Mouse (Mus musculus) limb, embryonic 12.5 days (tissue): ENCODE measurements around the gene Zfp94. TPM values are rescaled to one million over a fixed set of nuclear protein-coding genes. Genes with fewer than 3 reads are reported as not detected.

Experiments used
- microRNA-seq: library from miRNA; unstranded; fragments of <30 nt; microRNA quantifications from one replicate; pipeline ENCODE4, GENCODE M21; 2017
- polyA plus RNA-seq: library from polyadenylated mRNA; unstranded; fragments of >200 nt; fragmentation: Nextera tagmentation; extraction: Ambion mirVana; gene quantifications from 2 replicates; pipeline ENCODE4 v1.2.1, GENCODE M21; 2016

Zfp94 gene
- polyA plus RNA-seq, 1 experiment from 2014 or later: 15.6 TPM

Small RNA genes lying within 50 kb of the gene (microRNA-seq; reads per million reads assigned to microRNA genes)
- not detected for gene Gm27592

Other genes starting within 250 kb of the Zfp94 start
- 27.7 and 29.7 TPM in 2 replicates for gene Zfp180, start 234.7 kb downstream of the Zfp94 start, polyA plus RNA-seq
- 5.8 and 6.9 TPM in 2 replicates for gene Zfp112, start 204.4 kb downstream of the Zfp94 start, polyA plus RNA-seq
- gene Zfp235, start 182.5 kb downstream of the Zfp94 start, polyA plus RNA-seq: 17.4 and 17.5 TPM in 2 replicates
- 6.0 and 6.4 TPM in 2 replicates for gene Zfp114, start 141.6 kb downstream of the Zfp94 start, polyA plus RNA-seq
- 12.3 and 12.5 TPM in 2 replicates for gene Zfp111, start 105.2 kb downstream of the Zfp94 start, polyA plus RNA-seq
- 7.1 and 7.5 TPM in 2 replicates for gene Zfp109, start 79.1 kb downstream of the Zfp94 start, polyA plus RNA-seq
- gene Zfp108, start 61.9 kb downstream of the Zfp94 start, polyA plus RNA-seq: 4.2 and 4.8 TPM in 2 replicates
- 10.0 and 12.0 TPM in 2 replicates for gene Zfp93, start 46.2 kb downstream of the Zfp94 start, polyA plus RNA-seq
- 57.6 and 61.1 TPM in 2 replicates for gene Zfp61, start 15.4 kb downstream of the Zfp94 start, polyA plus RNA-seq
- 0.25 TPM in 1 of 2 replicates, not detected in the other for gene Tescl, start 17.3 kb upstream of the Zfp94 start, polyA plus RNA-seq
- not detected in 2 replicates for gene Lypd5, start 32.5 kb upstream of the Zfp94 start, polyA plus RNA-seq
- gene Kcnn4, start 53.6 kb upstream of the Zfp94 start, polyA plus RNA-seq: 2.1 and 2.8 TPM in 2 replicates
- gene Smg9, start 83.0 kb upstream of the Zfp94 start, polyA plus RNA-seq: 22.7 and 25.4 TPM in 2 replicates
- gene Irgc1, start 135.6 kb upstream of the Zfp94 start, polyA plus RNA-seq: not detected in 2 replicates
- gene Plaur, start 145.8 kb upstream of the Zfp94 start, polyA plus RNA-seq: 1.8 and 2.6 TPM in 2 replicates
- 6.5 and 7.0 TPM in 2 replicates for gene Cadm4, start 165.4 kb upstream of the Zfp94 start, polyA plus RNA-seq
- 94.4 and 101 TPM in 2 replicates for gene Zfp428, start 190.3 kb upstream of the Zfp94 start, polyA plus RNA-seq
- gene AC161166.1, start 195.8 kb upstream of the Zfp94 start, polyA plus RNA-seq: 0.52 and 1.1 TPM in 2 replicates
- gene Irgq, start 214.0 kb upstream of the Zfp94 start, polyA plus RNA-seq: 10.8 and 11.6 TPM in 2 replicates
- gene Pinlyp, start 229.5 kb upstream of the Zfp94 start, polyA plus RNA-seq: not detected in 2 replicates
- 131 and 134 TPM in 2 replicates for gene Xrcc1, start 229.6 kb upstream of the Zfp94 start, polyA plus RNA-seq